Mouse (Mus musculus) cerebellum, adult 9-10 months (tissue): ENCODE results near the gene Prpsap1.
"Not testable (repeated sequence)": the region's sequence is repeated elsewhere in the genome, so short reads cannot be mapped to it uniquely, and the experiment has no call there.

Experiments used
- DNase-seq: peaks from one replicate; pipeline ENCODE4 v3.0.0; 2022

Prpsap1 gene

DNA sequence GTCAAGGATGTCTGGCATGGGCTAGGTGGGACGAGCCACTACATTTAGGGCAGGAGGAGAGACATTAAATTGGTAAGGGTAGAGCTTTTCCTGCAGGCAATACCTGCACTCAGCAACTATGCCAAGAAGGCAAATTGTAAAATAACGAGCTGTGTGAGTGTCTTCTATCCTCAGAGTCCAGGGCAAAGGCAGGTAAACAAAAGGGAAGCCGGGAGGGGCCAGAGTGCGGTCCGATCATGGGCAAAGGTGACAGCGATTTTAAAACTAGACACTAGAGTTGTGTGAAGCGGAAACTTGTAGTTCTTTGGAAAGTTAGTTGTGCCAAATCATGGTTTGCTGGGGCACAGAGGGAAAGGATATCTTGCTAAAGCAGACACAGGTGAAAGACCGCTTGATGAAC, 9.7 kb downstream of the Prpsap1 start:
- no peak for DNase-seq

DNA sequence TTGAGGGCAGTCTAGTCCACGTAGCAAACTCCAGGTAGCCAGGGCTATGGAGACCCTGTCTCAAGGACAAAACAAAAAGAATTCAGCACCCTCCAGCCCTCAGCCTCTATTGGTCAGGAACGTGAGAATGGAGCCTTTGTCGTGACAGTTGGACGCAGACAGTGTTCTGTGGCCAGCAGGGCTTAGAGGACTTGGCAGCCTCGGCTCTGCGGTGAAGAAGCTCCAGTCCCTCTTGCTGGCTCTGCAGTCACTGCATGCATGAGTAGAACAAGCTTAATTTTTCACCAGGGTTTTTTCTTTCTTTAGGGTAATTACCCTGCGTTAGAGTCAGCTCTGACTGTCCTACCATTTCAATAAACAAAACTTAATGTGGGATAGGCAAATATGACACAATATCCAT, 12.2 kb downstream of the Prpsap1 start:
- no peak for DNase-seq

DNA sequence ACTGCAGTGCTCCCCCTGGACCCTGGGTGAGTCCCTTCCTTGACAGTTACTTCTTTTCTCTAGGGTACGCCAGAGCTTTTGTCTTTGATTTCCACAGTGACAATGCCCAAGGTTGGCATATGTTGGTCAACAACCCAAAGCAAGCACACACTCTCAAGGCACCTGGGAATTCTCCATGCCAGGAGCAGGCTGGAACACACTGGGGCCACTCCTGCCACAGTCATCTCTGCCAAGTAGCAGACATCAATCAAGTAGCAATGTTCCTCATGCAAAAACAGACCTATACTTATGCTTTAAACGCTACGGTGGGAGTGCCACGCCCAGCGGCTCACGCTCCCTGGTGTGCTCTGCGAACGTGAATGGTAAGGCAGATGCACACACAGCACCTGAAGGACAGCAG, 13.0 kb downstream of the Prpsap1 start:
- DNase-seq: no peak

DNA sequence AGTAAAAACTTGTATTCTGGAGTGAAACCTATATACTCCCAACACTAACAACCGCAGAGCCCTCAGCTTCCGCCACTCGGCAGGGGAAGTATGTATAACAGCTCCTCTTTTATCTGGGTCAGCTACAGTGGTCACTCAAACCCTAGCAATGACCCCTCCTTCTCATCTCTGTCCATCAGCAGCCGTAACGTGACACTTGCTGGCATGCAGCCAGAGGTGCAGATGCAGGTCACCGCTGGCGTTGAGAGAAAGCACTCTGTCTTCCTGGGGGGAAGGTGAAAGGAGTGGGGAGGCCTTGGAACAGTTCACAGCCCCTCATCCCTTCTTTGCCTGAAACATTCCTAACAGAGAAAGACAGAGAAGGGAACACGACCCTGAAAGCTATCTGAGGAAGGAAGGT, 14.2 kb downstream of the Prpsap1 start:
- DNase-seq: no peak

DNA sequence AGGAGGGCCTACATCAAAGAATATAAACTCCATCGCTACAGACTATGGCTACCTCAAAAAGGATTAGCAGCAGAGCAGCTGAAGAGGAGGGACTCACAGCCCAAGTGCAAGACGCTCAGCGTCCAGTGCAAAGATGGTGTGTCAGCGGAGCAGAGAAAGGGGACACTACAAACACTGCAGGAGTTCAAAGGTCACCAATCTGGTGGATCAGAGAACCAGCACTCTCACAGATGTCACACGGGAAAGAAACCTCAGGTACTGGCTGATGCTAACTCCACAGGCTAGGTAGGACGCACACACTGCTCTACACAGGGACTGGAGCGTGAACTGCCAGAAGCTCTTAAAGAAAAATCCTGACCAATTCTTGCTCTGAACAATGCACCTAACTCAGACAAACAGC, 15.0 kb downstream of the Prpsap1 start:
- DNase-seq: no peak

DNA sequence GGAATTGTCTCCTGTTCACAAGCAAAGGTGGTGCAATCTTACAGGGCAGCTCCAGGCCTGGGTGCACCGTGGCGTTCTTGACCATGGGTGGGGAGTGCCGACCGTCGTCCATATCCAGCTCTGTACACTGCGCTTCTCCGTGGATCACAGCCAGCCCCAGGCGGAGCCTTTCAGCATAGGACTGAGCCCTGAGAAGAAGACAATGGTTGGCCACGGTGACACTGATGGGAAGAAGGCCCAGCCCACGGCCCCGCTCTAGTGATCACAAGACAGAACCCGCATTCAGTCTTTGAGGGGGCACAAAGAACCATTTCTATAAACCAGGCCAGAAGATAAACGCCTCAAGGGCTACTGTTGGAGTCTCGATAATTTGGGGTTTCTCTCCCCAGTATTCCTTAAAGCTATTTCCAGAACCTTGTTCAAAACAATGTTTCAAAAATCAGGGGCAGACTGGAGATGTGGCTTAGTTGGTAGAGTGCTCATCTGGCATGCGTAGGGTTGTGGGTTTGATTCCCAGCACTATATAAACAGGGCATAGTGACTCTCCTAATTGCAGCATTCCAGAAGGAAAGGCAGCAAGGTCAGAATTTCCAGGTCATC, 16.7 kb downstream of the Prpsap1 start:
- no peak for DNase-seq

DNA sequence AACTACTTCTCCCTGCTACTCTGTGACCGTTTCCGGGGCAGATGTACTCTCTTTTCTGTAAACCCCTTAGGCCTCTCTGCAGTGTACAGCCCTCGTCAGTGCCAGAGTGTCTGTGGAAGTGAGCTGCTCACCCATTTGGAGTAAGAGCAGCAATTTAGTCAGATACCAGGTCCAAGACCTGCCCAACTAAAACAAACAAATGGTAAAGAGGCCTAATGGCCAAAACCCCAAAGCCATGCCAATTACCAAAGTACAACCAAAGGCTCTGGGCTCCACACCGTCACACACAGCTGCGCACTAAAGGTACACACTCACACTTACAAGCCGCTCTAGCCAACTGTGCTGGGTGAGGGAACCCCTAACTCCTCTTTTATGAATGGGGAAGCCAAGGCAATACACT, 17.3 kb downstream of the Prpsap1 start:
- DNase-seq: no peak

DNA sequence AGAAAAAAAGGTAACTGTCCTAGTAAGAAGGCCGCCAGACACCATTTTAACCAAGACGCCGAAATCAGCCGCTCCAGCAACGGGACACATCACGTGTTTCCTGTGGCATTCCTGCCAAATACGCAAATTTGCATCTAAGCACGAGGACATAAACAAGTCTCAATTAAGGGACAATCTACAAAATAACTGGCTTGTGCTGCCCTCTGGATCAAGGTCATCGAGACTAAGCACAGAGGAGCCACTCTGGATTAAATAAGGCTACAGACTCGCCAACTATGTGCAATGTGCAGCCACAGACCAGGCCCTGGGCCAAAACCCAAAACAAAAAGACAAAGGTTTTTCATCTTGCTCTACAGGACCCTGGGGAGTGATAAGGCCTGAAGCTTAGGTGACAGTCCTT, 18.0 kb downstream of the Prpsap1 start:
- DNase-seq: no peak

DNA sequence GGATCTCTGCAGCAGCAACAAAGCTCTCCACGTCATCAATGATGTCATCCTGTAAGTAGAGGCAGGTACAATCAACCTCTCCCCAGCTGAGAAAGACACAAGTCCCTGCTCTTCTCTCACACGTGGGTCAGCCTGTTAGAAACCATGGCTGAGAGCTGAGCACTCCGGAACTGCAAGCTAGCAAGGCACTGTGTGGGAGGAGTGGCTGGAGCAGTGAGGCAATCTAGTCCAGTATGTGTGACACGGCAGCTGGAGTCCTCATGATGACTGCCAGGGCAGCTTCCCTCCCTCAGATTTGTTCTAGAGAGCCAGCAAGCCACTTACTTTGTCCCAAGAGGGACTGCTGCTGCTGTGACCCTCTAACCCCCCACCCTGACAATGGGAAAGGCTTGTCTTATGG, 21.7 kb downstream of the Prpsap1 start:
- no peak for DNase-seq

DNA sequence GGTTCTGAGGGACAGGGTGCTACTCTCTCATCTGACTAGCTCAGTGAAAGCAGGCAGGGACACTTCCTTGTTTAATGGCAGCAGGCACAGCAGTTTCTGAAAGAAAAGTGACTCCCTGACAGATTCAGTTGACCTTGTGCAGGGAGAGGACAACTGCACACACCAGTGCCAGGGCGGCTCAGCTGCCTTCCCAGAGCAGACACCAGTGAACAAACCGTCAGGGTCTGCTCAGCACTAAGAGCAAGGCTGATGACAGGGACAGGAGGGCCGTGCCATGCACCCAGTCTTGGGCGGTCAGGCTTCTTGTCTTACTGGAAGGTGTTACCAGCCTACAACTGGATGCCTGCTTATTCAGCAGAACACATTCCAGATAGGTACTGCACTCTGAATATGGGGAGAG, 23.1 kb downstream of the Prpsap1 start:
- DNase-seq: no peak

DNA sequence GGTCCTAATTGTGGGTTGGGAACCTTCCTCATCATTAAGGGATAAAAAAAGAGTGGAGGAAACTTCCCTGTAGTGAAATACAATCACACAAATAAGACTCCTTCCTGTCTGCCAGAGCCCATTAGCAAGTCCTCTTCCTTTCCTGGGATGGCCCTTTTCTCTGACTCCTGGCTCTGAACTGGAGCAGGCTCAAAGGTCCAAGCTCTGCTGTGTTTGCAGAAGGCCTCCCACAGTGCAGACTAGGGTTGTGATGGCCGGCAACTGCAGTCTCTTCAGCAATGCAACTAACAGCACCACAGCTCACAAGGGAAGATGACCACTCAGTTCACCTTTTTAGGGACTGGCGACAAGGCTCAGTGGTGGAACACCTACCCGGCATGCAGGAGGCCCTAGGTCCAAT, 23.8 kb downstream of the Prpsap1 start:
- no peak for DNase-seq

DNA sequence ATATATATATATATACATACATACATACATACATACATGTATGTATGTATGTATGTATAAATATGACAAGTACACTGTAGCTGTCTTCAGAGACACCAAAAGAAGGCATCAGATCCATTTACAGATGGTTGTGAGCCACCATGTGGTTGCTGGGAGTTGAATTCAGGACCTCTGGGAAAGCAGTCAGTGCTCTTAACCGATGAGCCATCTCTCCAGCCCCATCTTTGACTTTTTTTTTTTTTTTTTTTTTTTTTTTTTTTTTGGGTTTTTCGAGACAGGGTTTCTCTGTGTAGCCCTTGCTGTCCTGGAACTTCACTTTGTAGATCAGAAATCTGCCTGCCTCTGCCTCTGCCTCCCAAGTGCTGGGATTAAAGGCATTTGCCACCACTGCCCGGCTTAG, 25.7 kb downstream of the Prpsap1 start:
- DNase-seq: not testable (repeated sequence)

DNA sequence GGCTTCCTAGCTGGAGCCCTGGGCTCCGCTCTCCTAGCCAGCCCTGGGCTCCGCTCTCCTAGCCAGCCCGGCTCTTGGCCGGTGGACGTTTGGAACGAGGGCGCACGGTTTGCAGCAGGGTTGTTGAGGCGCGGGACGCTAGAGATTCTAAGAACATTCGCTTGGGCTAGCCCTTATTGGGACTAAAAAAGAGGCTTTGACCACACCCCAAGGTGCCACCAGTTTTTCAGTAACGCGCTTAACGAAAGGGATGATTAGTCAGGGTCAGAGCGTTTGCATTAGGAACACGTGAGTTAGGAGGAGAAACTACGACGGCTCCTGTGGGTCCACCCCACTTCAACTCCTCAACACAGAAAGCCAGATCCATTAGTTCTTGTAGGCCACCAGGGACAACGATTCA, 27.9 kb downstream of the Prpsap1 start, which contains the start of gene Qrich2:
Qrich2 (minus strand) TSS at position 101 of the 400 bp plus-strand sequence.
- DNase-seq: no peak

DNA sequence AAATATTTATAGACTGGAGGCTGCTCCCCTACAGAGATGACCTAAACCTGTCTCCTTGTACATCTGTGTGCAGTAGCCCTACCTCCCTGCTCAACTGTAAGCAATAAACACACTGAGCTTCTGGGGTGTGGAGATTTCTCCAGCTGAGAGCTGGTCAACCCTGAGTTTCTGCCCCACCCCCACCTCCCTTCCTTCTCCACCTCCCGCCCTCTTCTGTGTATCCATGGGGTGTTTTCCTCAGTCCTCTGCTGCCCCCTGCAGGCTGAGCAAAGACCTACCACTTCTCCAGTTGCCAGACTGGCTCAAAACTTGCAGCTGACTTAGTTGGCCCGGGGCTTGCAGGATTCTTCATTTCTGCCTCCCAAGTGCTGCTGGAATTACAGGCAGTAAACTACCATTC, 30.2 kb downstream of the Prpsap1 start:
- peak; percentile 81 for DNase-seq

DNA sequence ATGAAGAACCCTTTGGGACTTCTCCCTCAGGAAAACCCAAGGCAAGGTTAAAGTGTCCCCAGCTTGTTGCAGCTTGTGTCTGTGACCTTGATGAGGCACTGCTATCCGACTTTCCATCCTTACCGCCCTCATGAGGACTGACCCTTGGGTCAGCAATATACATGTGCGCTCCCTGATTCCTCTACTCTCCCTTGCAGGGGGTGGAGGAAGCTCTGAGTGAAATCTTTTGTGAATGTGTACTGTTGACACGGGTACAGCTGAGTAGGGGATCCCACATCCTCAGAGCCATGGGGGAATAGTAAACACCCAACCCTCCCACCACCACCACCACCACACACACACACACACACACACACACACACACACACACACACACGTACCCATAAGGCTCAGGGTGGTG, 30.7 kb downstream of the Prpsap1 start:
- no peak for DNase-seq

DNA sequence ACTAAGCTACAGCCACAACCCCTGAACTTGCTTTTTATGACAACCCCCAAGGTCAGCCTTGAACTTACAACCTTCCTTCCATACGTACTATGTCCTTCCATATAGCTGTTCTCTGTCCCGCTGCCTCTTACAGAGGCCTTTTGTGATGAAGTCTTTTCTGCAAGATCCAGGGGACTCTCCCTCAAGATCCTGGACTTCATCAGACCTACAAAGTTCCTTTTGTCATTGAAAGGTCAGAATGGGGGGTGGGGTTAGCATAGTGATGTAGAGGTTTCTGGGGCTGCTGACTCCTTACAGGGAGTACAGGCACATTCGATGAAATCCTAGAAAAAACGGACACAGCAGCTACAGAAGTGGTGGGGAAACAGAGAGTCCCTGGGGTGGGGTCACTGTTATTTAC, 34.2 kb downstream of the Prpsap1 start:
- no peak for DNase-seq

DNA sequence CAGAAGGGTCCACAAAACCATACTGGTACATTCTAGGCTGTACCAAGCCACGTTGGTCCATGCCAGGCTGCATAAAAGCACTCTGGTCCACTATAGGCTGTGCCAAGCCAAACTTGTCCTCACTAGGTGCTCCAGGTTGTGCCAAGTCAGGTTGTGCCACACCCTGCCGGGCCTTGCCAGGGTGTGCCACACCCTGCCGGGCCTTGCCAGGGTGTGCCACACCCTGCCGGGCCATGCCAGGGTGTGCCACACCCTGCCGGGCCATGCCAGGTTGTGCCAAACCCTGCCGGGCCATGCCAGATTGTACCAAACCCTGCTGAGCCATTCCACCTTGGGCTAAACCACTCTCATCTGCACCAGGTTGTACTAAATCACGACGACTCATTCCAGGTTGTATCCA, 37.8 kb downstream of the Prpsap1 start:
- no peak for DNase-seq

DNA sequence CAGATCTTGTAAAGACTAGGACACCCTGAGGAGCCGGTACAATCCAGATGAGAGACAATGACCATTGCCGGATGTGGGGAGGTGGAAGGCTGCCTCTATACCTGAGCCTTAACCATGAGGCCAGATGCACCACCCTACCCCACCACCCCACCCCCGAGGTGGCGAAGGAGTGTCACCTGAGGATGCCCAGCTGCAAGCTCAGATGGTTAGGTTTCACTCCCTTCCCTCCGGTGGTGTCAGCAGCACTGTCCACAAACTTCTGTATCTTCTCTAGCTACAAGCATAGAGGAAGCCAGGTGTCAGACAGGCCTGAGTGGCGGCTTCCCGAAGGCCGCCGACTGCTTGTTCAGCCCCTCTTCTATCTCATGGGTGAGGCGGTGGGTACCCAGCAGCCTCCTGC, 40.1 kb downstream of the Prpsap1 start:
- DNase-seq: no peak

DNA sequence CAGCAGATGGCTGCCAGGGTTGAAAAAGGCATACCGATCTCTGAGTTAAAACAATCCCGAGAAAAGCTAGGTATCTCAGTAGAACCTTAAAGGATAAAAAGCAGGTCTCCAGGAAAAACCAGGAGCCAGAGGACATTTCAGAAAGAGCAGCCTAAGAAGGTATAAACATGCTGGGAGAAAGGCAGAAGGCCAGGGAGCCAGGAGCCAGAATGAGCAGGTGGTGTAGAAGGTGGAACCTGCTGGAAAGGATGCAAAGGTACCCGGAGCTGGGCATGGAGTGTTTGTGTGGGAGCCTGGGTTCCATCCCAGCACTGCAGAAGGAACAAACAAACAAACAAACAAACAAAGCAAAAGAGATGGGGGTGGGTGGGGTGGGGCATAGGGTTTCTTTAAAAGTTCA, 44.7 kb downstream of the Prpsap1 start:
- DNase-seq: no peak

DNA sequence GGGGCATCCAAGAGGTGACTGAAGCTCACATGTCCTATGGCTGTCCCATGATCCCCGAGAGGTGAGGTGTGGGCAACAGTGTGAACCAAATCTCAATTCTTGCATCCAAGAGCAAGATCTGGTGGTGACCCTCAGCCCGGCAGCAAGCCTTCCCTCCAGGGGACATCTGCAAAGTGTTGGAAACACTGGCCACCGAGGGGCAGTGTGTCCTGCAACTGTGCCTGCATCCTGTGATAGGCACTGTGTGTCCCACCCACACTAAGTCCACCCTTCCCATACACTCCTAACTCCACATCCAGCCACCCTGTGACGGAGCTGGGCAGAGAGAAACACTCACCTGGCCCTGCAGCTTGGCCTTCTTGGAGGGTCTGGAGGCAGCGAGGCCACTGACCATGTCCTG, 46.2 kb downstream of the Prpsap1 start:
- DNase-seq: no peak

DNA sequence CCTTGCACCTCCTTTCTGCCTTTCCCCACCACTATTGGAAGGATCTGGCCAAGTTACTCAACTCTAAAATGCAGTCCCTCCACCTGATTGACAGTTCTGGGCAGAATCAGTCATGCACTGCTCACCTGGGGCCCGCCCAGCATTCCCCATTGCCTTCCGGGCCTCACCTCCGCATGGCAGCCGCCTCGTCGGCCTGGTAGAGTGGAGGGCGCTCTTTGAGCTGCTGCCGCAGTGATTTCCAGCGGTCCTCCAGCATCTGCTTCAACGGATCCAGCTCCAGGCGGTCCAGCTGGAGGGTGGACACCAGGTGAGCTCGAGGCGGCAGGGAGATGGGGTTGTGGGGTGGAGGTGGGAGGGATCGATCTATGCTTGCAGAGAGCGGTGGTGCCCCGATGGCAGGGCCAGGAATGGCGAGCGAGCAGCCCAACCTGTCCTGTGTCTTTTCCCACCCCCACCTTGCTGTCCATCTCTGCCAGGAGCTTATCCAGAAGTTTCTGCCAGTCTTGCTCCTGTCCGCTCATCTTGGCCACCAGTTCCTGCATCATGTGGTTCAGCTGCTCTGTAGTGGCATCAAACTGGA, 47.6 kb downstream of the Prpsap1 start:
- no peak for DNase-seq

DNA sequence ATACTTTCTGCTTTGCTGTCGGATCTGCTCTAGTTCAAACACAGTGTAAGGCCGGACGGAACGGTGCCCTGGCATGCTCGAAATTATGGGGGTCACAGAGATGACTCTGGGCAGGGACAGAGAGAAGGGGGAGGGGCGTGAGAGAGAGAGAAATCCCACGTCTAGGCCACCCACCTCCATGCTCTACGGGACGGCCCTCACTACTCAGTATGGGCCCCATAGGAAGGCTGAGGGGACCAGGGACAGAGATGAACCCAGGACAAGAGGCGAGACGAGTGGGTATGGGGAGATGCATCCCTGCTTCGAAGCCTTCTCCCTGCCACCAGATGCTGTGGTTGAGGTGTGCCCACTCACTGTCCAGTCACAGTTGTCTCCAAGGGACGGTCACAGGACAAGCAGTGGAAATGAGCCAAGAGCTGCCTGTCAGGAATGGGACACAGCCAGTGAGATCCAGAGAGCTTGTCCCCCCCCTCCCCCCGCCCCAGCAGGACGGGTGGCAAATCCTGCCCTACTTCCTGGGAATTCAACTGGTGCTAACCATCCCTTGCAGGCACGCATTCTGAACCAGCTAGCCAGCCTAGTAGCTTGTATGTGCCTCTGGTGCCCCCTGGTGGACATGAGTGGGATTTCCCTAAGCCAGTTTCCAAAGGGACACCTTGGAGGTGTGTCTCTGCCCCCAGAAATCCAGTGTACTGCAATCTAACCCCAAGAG, 48.2 kb downstream of the Prpsap1 start:
- DNase-seq: peak; percentile 94

DNA sequence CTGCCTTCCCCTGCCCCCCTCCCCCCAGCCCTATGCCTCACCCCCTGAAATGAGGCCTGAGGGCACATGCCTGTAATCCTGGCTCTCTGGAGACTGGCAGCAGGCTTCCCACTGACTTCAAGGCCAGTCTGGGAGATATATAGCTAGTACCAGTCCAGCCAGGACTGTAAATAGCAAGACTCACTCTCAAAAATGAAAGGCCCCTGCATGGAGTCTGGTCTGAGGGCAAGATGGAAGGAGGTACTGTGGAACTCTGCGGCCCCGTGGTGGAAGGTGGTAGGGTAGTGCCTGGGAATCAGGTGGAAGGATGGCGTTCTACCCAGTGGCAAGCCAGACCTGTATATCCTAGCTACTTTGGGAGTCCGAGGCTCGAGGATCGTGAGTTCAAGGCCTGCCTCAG, 50.1 kb downstream of the Prpsap1 start:
- DNase-seq: no peak

DNA sequence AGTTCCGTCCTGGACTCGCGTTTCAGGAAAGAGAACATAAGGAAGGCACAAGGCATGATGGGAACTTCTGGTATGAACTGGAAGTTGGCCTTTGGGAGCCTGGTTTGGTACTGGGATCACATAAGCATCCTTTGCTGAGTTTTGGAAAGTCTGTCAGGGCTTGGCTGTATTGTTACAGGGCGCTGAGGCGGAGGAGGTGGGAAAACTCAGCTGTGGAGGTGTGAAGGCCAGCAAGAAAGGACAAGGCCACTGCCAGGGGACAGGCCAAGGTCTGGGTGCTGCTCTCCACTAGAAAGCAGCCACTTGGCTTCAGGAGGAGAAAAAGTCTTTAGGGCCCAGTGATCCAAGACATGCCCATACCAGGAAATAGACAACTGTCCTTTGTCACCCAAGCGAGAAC, 50.7 kb downstream of the Prpsap1 start:
- DNase-seq: no peak

DNA sequence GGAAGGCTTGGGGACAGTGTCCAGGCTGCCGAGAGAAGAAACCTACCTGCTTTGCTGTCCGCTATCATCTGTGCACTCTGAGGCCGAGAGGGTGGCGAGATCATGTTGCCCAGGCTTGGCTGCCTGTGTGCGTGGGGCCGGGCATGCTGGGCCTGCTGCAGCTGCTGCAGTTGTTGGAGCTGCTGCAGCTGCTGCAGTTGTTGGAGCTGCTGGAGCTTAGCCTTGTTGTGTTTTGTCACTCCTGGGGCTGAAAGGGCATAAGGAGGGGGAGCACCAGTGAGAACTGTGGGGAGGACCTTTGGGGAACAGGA, 51.2 kb downstream of the Prpsap1 start:
- no peak for DNase-seq
